Mouse (Mus musculus) olfactory bulb, adult 2 months (tissue): Measurements from ENCODE around the gene Gm42791.
A peak's percentile ranks its signal among the peaks of the same experiment; 100 is the strongest.

Experiments
- CTCF ChIP-seq: fragments of 200-500 bp; IDR thresholded peaks from 2 replicates; pipeline ENCODE4 v1.5.1; 2012; ENCODE audit warnings: low read depth, mild to moderate bottlenecking, low read length, moderate library complexity; ENCODE audit not compliant: insufficient read depth
- POLR2A ChIP-seq: fragments of 200-500 bp; IDR thresholded peaks from 2 replicates; pipeline ENCODE4 v1.6.1; 2012; ENCODE audit warnings: mild to moderate bottlenecking, low read depth, low read length, moderate library complexity; ENCODE audit not compliant: insufficient read depth

DNA sequence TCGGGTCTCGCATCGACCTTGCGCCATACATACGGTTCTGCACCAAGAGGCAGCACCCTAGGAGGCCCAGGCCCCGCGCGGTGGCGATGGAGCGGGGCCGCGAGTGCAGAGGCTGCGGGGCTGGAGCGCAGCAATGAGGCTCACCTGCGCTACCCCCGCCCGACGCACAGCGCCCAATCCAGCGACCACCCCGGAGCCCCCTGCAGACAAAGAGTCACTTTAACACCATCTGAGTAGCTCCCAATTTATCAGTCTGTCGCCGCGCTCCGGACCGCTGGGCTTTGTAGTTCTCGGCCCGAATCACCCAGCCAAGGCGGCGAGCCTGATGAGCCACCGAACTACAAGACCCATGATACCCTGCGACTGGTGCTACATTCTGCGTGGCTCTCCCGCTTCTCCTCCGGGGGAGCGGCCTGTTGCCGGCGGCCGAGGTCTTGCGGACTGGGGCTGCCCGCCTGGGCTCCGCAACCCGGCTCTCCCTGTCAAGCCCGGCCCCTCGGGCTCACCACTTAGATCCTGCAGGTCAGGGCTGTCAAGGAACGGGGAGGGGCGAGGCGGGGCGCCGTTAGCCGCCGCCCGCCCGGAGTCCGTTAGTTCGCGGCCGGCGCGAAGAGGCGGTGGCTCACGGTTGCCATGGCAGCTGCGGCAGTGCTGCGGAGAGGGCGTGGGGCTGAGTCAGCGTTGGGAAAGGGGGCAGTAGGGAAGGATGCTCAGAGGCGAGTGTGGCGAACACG is 66.4 kb downstream of the Gm42791 start:
- TF ChIP-seq CTCF: no peak
- peak; percentile 61 for TF ChIP-seq POLR2A
